Mouse (Mus musculus): Measurements from ENCODE around the gene Actn4. TPM values are rescaled to one million over a fixed set of nuclear protein-coding genes. Genes with fewer than 3 reads are reported as not detected.
A peak's percentile ranks its signal among the peaks of the same experiment; 100 is the strongest.

Actn4 gene
- total RNA-seq, 2 experiments from 2014 or later, result 27.1 to 40.2 TPM

DNA sequence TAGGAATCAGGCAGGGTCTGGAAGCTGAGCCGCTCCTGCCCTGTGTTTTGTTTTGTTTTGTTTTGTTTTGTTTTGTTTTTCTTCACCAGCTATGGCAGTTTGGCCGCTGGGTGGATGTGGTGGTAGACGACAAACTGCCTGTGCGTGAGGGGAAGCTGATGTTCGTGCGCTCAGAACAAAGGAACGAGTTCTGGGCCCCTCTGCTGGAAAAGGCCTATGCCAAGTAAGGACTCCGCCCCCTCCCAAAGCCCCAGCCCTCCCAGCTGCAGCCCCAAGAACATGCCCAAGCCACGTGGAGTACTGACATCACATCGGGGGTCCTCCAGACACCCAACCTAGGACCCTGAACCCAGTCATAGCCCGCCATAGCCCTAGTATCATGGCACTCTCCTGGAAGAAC lies 79.1 kb downstream of the Actn4 start:
- no peak overlapping the region for H3K4me3 ChIP-seq
- no peak for TF ChIP-seq CTCF (IDR thresholded peaks at IDR 0.05)
- intact Hi-C loops (cut with DNase I), result no loop called here
- no peak for DNase-seq
- H3K27ac ChIP-seq, result no peak overlapping the region

DNA sequence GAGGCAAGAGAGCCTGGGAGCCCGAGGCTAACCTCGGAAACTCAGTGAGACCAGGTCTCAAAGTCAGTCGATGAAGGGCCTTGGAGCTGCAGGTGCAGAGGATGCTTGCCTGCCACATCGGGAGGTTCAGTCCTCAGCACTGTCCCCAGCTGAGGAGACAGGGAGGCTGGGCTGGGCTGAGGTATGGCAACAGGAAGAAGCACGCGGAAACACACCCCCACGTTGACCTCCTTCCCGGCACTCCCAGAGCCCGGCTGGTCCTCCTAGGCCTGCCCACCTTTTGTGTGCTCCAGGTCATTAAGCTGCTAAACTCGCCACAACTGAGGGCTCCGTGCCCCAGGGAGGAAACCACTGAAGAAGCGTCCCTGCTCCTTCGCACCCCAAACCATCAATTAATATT lies 80.9 kb downstream of the Actn4 start, which contains the start of gene Capn12:
TSS of gene Capn12 (plus strand) at position 224 of the 400 bp plus-strand sequence.
- no peak for TF ChIP-seq CTCF (IDR thresholded peaks at IDR 0.05)
- intact Hi-C loops (cut with DNase I), result no loop called here

DNA sequence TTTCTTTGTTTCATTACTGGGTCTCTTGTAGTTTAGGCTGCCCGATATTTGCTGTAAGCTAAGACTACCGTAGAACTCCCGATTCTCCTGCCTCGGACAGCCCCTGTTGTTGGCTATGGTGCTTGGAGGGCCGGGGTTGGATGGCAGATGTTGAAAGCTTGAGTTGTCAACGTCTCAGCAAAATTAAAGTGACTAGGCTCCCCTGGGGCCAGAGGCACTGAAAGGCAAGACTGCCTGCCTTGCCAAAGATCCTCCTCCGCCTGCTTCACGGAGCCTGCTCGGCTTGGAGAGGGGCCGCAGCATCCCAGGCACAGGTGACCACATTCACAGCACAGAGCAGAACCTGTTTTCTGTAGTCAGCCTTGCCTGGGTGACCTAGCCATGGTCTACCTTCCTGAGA lies 81.6 kb downstream of the Actn4 start:
- intact Hi-C loops (cut with DNase I), result no loop called here
- no peak for TF ChIP-seq CTCF (IDR thresholded peaks at IDR 0.05)
- no peak overlapping the region for H3K27ac ChIP-seq
- DNase-seq, result no peak
- H3K4me3 ChIP-seq, result no peak overlapping the region

More for the DNA sequence above, 80.9 kb downstream of the Actn4 start, which contains the start of gene Capn12:
- no peak within 1 kb of the TSS for H3K4me3 ChIP-seq
- no peak within 1 kb of the TSS for H3K27ac ChIP-seq
- DNase-seq, result no peak

DNA sequence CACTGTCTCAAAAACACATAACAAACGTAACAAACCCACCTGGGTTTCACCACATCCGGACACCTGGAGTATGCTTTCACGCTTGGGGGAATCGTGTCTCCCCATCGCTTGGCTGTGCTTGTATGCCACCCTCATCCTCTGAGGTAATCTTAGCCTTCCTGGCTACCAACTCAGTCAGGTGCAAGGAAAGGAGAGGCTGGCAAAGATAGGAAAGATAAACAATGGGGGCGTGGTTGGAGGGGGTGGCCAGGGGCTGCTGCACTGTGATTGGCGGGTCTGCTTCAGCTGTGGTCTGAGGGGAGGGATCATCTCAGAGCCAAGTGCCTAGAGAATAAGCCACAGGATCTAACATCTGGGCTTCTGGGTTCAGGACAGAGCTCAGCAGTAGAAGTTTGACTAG lies 82.5 kb downstream of the Actn4 start:
- no peak for DNase-seq
- Histone ChIP-seq H3K4me3 (no peak overlapping the region), H3K27ac (no peak overlapping the region)
- TF ChIP-seq CTCF (IDR thresholded peaks at IDR 0.05), result no peak
- intact Hi-C loops (cut with DNase I), result no loop called here

DNA sequence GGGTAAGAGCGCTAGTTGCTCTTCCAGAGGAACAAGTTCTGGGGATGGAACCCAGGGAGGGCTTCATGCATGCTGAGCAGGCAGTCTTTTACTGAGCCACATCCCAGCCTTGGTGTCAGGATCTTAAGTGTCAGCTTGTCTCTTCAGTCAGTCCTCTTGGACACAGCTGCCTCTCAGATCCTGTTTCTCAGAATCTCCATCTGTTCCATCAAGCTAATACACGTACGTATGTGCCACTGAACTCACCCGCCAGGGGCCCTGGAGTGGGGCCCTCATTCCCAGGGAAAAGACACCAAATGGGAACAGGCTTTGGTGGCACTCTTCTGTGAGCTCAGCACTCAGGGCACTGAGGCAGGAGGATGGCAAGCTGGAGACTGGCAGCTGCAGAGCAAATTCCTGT lies 84.3 kb downstream of the Actn4 start:
- intact Hi-C loops (cut with DNase I), result no loop called here
- DNase-seq, result peak; percentile 51
- TF ChIP-seq CTCF (IDR thresholded peaks at IDR 0.05), result no peak
- Histone ChIP-seq H3K27ac (peak overlapping the region; percentile 53), H3K4me3 (no peak overlapping the region)

DNA sequence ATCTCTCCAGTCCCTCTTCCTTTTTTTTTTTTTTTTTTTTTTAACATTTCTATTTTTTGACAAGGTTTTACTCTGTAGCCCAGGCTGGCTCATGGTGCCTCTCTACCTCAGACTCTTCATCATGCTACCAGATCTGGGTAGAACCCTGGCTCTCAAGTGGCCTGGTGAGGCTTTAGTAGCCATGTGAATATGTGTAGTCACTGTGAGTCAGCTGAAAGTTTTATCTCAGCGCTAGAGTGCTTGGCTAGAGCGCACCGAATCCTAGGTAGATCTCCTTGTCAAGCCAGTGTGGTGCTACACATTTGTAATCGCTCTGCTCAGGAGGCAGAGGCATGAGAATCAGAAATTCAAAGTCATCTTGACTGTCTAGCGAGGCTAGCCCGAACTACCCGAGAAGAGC lies 85.0 kb downstream of the Actn4 start:
- no peak for TF ChIP-seq CTCF (IDR thresholded peaks at IDR 0.05)
- Histone ChIP-seq H3K27ac (peak overlapping the region; percentile 53), H3K4me3 (no peak overlapping the region)
- intact Hi-C loops (cut with DNase I), result no loop called here
- no peak for DNase-seq

DNA sequence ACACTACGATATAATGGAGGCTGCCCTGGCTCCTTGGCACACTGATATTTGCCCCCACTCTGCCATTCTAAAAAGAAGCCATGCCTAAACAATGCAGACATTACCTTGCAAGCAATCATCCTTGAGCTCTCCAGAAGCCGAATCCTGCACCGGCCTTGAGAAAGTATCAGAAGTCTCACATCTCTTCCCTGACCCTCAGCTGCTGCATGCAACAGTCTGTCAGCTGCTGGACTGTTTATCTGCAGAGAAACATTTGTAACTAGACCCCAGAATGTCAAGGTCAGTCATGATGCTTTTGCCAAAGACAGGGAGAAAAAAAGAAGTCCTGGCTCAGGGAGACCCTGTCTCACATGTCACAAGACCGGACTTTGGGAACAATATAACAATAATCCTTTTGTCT lies 86.0 kb downstream of the Actn4 start:
- no peak for DNase-seq
- Histone ChIP-seq H3K4me3 (no peak overlapping the region), H3K27ac (no peak overlapping the region)
- intact Hi-C loops (cut with DNase I), result no loop called here
- no peak for TF ChIP-seq CTCF (IDR thresholded peaks at IDR 0.05)

DNA sequence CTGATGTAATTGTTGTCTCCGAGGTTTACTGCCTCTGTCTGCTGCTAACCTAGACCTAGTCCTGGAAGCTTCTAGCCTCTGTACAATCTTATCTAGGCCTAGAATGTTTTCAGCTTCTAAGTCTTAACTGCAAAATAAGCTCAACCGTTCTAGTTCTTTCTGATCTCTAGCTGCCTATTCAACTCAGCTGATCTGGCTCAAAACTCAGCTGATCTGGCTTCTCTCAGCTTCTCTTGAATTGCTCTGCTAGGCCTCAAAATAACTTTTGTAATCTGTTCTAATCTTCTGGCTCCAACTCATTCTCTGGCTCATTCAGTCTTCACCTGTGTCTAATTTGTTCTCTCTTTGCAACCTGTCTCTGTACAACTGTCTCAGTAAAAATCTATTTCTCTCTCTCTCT lies 87.6 kb downstream of the Actn4 start:
- TF ChIP-seq CTCF (IDR thresholded peaks at IDR 0.05), result no peak
- intact Hi-C loops (cut with DNase I), result no loop called here
- no peak for DNase-seq
- no peak overlapping the region for H3K27ac ChIP-seq
- H3K4me3 ChIP-seq, result no peak overlapping the region

DNA sequence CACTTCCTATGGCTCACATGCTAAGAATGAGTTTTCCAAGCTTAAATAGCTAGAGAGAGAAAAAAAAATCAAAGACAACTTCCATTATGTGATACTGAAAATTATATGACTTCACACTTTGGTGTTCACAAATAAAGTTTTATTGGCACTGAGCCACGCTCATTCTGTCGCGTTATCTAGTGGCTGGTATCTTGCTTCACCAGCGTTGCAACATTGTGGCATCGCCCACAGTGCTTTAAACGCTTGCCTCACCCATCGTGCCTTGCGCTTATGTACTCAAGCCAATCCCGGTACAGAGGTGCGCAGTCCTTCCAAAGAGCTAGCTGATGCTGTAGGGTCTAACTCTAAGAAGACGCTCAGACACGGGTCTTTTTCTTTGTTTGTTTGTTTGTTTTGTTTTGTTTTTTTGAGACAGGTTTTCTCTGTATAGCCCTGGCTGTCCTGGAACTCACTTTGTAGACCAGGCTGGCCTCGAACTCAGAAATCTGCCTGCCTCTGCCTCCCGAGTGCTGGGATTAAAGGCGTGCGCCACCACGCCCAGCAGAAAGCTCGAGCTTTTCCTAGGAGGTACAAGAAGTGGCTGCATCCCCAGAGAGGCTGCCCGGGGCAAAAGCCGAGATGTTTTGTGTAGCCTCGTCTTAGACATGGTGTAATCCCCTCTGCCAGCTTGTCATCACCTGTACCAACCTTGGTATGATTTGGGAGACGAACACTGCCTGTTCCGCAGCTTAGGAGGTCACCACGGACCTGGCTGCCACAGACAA lies 91.1 kb downstream of the Actn4 start:
- no peak for DNase-seq
- TF ChIP-seq CTCF (IDR thresholded peaks at IDR 0.05), result no peak
- Histone ChIP-seq H3K27ac (no peak overlapping the region), H3K4me3 (no peak overlapping the region)
- intact Hi-C loops (cut with DNase I), result no loop called here

DNA sequence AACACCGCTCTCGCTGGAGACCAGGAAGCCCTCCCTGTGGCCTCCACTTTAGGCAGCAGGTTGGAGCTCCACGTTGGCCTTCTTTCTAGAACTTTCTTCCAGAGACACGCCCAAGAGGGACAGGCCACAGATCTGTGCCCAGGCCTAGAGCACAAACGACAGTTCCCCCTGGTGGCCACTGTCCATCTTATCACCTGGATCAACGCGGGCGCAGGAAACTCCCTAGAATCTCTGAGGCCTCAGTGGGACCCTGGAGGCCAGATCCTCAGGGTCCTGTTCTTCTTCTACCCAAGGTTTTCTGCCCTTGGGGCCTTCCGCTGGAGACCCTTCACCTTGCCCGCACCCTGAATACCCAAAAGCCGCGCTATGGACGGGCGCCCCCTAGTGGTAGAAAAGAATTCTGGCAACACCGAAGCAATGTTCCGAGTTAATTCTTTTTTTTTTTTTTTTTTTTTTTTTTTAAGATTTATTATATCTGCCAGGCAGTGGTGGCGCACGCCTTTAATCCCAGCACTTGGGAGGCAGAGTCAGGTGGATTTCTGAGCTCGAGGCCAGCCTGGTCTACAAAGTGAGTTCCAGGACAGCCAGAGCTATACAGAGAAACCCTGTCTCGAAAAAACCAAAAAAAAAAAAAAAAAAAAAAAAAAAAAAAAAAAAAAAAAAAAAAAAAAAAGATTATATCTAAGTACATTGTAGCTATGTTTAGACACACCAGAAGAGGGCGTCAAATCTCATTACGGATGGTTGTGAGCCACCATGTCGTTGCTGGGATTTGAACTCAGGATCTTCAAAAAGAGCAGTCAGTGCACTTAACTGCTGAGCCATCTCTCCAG lies 94.4 kb downstream of the Actn4 start:
- intact Hi-C loops (cut with DNase I), result loop anchor here (1.0 to 5.0 kb wide), 3 partner anchors 40 to 87 kb away; partner anchors contain the start of gene Ech1
- peak; percentile 84 for DNase-seq
- peak; percentile 78 for TF ChIP-seq CTCF (IDR thresholded peaks at IDR 0.05)
- Histone ChIP-seq H3K27ac (peak overlapping the region; percentile 87), H3K4me3 (peak overlapping the region; percentile 68)

DNA sequence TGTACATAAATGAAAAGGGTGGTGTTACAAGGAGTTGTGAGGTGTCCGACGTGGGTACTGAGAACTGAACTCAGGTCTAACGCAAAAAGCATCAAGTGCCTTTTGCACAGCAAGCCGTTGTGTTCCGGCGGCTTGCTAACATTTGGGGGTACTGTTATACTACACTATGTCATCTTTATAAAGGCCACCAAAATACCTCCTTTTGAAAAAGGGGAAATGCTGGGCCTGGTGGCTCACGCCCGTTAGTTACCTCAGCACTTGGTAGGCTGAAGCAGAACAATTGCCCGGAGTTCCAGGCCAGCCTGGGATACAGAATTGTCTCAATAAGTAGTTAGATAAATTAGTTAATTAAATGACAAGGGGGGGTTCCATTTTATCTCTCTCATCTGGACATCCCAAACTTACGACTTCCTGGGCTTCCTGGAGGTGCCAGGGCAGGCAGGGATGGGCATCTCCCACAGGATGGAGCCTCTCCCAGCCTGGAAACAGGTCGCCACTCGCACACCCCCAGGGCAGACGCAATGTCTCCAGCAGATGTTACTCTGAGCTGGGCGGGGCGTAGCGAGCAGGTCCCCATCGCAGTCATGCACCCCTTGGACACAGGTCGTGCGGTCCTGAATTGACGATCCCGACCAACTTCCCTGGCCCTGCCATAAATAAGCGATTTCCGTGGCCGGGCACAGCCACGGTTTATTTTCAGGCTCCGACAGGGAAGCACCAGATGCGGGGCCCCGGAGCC lies 95.2 kb downstream of the Actn4 start:
- no peak for TF ChIP-seq CTCF (IDR thresholded peaks at IDR 0.05)
- no peak for DNase-seq
- intact Hi-C loops (cut with DNase I), result loop anchor here (1.0 to 5.0 kb wide), 3 partner anchors 40 to 87 kb away; partner anchors contain the start of gene Ech1
- H3K4me3 ChIP-seq, result peak overlapping the region; percentile 68
- peak overlapping the region; percentile 87 for H3K27ac ChIP-seq

DNA sequence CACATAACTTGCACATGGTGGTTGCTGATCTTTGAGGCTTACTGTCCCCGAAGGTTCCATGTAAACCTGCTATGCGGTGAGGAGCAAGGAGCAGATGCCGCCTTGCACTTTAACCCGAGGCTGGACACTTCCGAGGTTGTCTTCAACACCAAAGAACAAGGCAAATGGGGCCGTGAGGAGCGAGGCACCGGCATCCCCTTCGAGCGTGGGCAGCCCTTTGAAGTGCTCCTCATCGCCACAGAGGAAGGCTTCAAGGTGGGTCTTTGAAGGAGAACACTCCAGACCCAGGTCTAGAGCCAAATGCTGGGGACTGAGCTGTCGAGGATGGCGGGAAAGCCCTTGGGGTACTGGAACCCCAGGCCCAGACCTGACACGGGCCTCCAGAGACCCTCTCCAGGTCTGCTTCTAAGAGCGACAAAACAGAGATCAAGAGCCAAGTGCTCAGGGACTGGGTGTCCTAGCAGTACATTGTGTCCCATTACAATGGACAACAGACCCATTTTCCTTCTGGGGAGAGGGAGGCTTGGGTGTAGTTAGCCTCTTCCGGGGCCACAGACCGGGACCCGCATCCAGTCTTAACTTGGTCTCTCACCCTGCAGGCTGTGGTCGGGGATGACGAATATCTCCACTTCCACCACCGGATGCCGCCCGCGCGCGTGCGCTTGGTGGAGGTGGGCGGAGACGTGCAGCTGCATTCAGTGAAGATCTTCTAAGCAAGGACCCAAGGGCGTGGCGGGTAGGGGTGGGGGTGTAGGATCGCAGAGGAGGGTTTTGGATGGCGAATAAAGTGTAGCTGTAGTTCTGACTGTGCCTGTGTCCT lies 96.4 kb downstream of the Actn4 start:
- intact Hi-C loops (cut with DNase I), result loop anchor here (1.0 to 5.0 kb wide), 2 partner anchors 38 to 64 kb away; partner anchors contain the start of gene Ech1
- H3K4me3 ChIP-seq, result peak overlapping the region; percentile 54
- peak; percentile 85 for DNase-seq
- H3K27ac ChIP-seq, result peak overlapping the region; percentile 61
- TF ChIP-seq CTCF (IDR thresholded peaks at IDR 0.05), result 0 out of 2 replicates have a peak, but pooled peaks have one; percentile 2

Measured in gastrocnemius, adult 2 months (tissue).